Mouse (Mus musculus): Measurements from ENCODE around the gene Polr1c.
A peak's percentile ranks its signal among the peaks of the same experiment; 100 is the strongest.

The Polr1c gene

GRCm38 (mm10) chr17:46221601-46222000 is 26.3 kb downstream of the Polr1c start:
- no peak for DNase-seq (ENCODE audit: low spot score in 2 of 2)

GRCm38 (mm10) chr17:46210550-46210949 is 37.3 kb downstream of the Polr1c start:
- no peak for DNase-seq (ENCODE audit: low spot score in 2 of 2)

GRCm38 (mm10) chr17:46206676-46207075 is 41.2 kb downstream of the Polr1c start:
- DNase-seq (ENCODE audit: low spot score in 2 of 2): no peak

GRCm38 (mm10) chr17:46203078-46203477 is 44.8 kb downstream of the Polr1c start:
- peak; percentile 48 to 52 for DNase-seq (ENCODE audit: low spot score in 2 of 2)

GRCm38 (mm10) chr17:46202421-46203071 is 45.3 kb downstream of the Polr1c start, which contains the start of the genes Polh and Xpo5:
TSS of gene Polh (minus strand) at chr17:46202645.
TSS of gene Xpo5 (plus strand) at chr17:46202782.
- DNase-seq (ENCODE audit: low spot score in 2 of 2): peak; percentile 94 to 95

GRCm38 (mm10) chr17:46201151-46201550 is 46.7 kb downstream of the Polr1c start:
- DNase-seq (ENCODE audit: low spot score in 2 of 2): no peak
